Mouse (Mus musculus) liver, postnatal 0 days (tissue): ENCODE data around the gene Gja5. TPM values are rescaled to one million over a fixed set of nuclear protein-coding genes. Genes with fewer than 3 reads are reported as not detected.
"Not testable (repeated sequence)": the region's sequence is repeated elsewhere in the genome, so short reads cannot be mapped to it uniquely, and the experiment has no call there.

ENCODE experiments used
- ATAC-seq: fragments of 200-750 bp; cut with Nextera tagmentation; 2 replicates; pipeline ENCODE4 v1.8.0; 2017; ENCODE audit warnings: mild to moderate bottlenecking, moderate library complexity
- DNase-seq: peaks from one replicate; pipeline ENCODE4 v3.0.0-alpha.2; 2016
- H3K27ac ChIP-seq: fragments of 300-500 bp; sonication (generic); 2 replicates; pipeline ENCODE4 v1.5.1; 2014; ENCODE audit warnings: antibody characterized with exemption, moderate library complexity, mild to moderate bottlenecking, low read depth
- H3K27me3 ChIP-seq: fragments of 300-500 bp; sonication (generic); 2 replicates; pipeline ENCODE4 v1.6.1; 2014; ENCODE audit warnings: low read length, control low read depth, mixed read lengths; ENCODE audit not compliant: insufficient read depth
- H3K36me3 ChIP-seq: fragments of 300-500 bp; sonication (generic); replicated peaks from 2 replicates; pipeline ENCODE4 v1.6.1; 2014; ENCODE audit warnings: mild to moderate bottlenecking, control low read depth, low read length, moderate library complexity, mixed read lengths; ENCODE audit not compliant: insufficient read depth
- H3K4me1 ChIP-seq: fragments of 300-500 bp; sonication (generic); 2 replicates; pipeline ENCODE4 v1.6.1; 2014; ENCODE audit warnings: antibody characterized with exemption, mild to moderate bottlenecking, control low read depth; ENCODE audit not compliant: insufficient read depth
- H3K4me2 ChIP-seq: fragments of 300-500 bp; sonication (generic); 2 replicates; pipeline ENCODE4 v1.6.1; 2014; ENCODE audit warnings: low read depth, mild to moderate bottlenecking, low read length, moderate library complexity, mixed read lengths
- H3K4me3 ChIP-seq: fragments of 300-500 bp; sonication (generic); 2 replicates; pipeline ENCODE4 v1.5.1; 2014; ENCODE audit warnings: low read depth, low read length
- H3K9ac ChIP-seq: fragments of 300-500 bp; sonication (generic); replicated peaks from 2 replicates; pipeline ENCODE4 v1.6.1; 2014; ENCODE audit warnings: mild to moderate bottlenecking, moderate library complexity
- H3K9me3 ChIP-seq: fragments of 300-500 bp; sonication (generic); 2 replicates; pipeline ENCODE4 v1.6.1; 2016; ENCODE audit warnings: mild to moderate bottlenecking, control low read depth, low read length, mixed read lengths
- CTCF ChIP-seq: sonication (generic); IDR thresholded peaks from 2 replicates; pipeline ENCODE4 v1.5.1; 2016; ENCODE audit warnings: antibody characterized with exemption, low read depth
- EP300 ChIP-seq: IDR thresholded peaks from 2 replicates; pipeline ENCODE4 v1.6.1; 2016; ENCODE audit warnings: antibody characterized with exemption, low read depth, mild to moderate bottlenecking
- WGBS: fragments of 180-500 bp; shearing (Covaris S2); extraction: QIAGEN DNeasy Blood & Tissue Kit; methylation state at CpG from one replicate; pipeline ENCODE4 v1.1.7; 2014; ENCODE audit not compliant: insufficient replicate concordance; 5-methylcytosine and 5-hydroxymethylcytosine counted together
- polyA plus RNA-seq: library from polyadenylated mRNA; unstranded; fragments of >200 nt; fragmentation: Nextera tagmentation; extraction: Ambion mirVana; gene quantifications from 2 replicates; pipeline ENCODE4 v1.2.1, GENCODE M21; 2015

The Gja5 gene
- polyA plus RNA-seq, 1 experiment from 2014 or later: 1.4 TPM

DNA sequence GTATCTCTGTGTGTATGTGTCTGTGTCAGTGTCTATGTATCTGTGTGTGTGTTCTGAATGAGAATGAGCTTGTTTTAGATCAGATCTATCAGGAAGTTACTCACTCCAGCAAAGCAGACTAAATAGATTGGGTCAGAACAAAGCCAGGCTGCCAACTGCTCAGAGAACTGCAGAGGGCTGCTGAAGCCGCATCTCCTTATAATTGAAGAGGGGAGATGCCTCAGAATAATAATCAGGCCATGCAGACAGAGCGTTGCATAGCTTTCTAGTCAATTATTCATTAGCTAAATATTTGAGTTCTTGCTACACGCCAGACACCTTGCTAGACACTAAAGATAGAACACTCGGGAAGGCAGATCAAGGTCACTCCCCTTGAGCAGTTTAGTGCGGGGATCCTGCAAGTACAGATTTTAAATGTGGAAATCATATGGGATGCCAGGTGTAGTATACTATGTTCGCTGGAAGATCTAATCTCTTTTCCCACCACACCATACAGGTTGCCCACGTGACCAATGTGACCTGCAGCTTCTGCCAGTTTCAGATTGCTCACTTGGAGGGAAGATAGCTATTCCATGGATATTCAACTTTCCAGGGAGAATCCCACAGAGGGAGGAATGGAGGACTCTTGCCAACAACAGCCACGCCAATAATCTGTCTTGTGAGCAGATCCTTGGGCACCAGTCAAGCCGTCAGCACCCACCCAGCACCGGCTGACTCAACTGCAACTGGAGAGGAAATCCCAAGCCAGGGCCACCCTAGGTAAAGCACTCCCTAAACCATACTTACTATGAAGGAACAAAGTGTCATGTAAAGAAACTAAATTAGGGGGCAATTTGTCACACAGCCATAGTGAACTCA, 196.5 kb downstream of the Gja5 start:
- Histone ChIP-seq H3K27me3 (no peaks in the 10 kb centered on the region), H3K36me3 (no peaks in the 10 kb centered on the region), H3K27ac (no peak overlapping the region), H3K9me3 (no peaks in the 10 kb centered on the region; the same call in 1 of the 2 replicates), H3K9ac (no peak overlapping the region), H3K4me2 (no peak overlapping the region), H3K4me1 (no peaks in the 10 kb centered on the region), H3K4me3 (no peak overlapping the region)
- DNase-seq (no peak), ATAC-seq (no peak)
- 65% methylated on average over 10 of the region's 10 CpGs for WGBS
- no peak for TF ChIP-seq CTCF
- no peak for TF ChIP-seq EP300

DNA sequence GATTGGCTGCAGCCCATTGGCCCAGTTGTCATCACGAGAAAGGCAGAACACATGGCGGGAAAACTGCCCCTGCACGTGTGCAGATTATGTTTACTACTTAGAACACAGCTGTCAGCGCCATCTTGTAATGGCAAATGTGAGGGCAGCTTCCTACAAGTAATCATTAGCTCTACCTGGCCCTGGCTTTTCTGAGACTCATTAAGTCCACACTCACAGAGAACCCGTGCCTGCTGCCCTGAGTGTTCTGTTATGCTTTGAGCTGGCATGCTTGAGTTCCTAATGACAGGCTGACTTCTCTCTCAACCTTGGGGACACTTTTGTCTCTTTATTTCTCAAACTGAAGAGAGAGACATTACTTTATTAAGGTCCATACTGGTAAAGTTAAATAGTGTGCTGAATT, 199.5 kb downstream of the Gja5 start:
- H3K4me1 ChIP-seq, DNase-seq, H3K4me3 ChIP-seq, H3K9ac ChIP-seq, ATAC-seq, H3K27me3 ChIP-seq, H3K27ac ChIP-seq, H3K36me3 ChIP-seq, H3K9me3 ChIP-seq, H3K4me2 ChIP-seq: not testable (repeated sequence)
- 45% methylated on average over 3 of the region's 5 CpGs for WGBS

DNA sequence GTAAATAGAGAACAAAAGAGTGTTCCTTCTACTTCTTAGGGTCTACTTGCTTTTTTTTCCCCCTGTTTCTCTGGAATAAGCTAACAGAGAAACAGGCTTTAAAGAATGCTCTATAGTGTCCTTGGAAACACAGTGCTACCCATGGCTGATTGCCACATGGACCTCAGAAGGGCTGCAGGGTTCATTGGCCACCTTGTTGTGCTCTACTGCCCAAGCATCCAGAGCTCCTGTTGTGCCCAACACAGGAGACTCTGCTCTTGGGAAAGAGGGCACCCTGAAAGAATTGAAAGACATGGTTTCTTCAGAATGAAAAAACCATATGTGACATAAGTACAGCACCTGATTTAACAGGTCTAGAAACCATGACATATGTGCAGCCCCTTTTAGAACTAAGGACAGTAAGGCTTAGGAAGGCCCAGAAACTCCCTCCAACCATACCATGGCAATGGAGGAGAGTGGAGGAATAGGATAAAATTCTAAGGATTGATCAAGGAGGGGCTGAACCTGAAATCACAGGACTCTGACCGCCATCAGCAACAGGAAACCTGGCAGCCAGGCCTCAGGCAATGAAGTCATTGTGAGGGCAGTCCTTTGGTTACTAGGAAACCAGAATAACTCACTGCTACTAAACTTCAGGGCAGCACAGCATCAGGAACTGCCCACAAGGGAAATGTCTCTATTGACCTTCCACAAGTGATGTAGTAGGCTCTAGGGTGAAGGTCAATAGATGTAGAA, 200.4 kb downstream of the Gja5 start:
- H3K27me3 ChIP-seq: no peaks in the 10 kb centered on the region
- DNase-seq (no peak), ATAC-seq (no peak)
- no peak overlapping the region for H3K4me3 ChIP-seq
- peaks cover 7% of the 10 kb centered on the region for H3K9me3 ChIP-seq
- no peak overlapping the region for H3K9ac ChIP-seq
- TF ChIP-seq CTCF: no peak
- no peak for TF ChIP-seq EP300
- H3K4me1 ChIP-seq: no peaks in the 10 kb centered on the region
- 74% methylated on average over 1 of the region's 1 CpGs for WGBS
- H3K4me2 ChIP-seq: no peak overlapping the region
- H3K27ac ChIP-seq: no peak overlapping the region
- H3K36me3 ChIP-seq: no peaks in the 10 kb centered on the region

DNA sequence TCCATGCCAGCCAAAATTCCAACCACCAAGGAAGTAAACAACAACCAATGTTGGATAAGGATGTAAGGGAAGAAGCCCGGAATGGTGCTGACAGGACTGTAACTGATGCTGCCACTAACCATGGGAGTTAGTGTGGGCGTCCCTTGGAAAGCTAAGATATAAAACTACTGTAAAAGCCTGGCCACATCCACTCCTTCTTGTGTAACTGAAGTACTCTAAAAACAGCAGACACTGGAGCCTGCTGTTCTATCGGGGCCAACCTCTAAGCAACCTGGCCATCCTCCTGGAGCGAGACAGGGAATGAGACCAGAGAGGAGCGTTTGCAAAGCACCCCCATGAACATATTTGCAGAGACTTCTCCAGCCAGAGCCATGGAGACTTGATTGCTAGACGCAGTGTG, 213.0 kb downstream of the Gja5 start:
- H3K4me3 ChIP-seq: no peak overlapping the region
- no peak overlapping the region for H3K9ac ChIP-seq
- ATAC-seq (no peak), DNase-seq (no peak)
- no peaks in the 10 kb centered on the region for H3K4me1 ChIP-seq
- no peak overlapping the region for H3K27ac ChIP-seq
- H3K27me3 ChIP-seq: no peaks in the 10 kb centered on the region
- H3K36me3 ChIP-seq: no peaks in the 10 kb centered on the region
- TF ChIP-seq EP300 (no peak), CTCF (no peak)
- 72% methylated on average over 6 of the region's 6 CpGs for WGBS
- no peak overlapping the region for H3K4me2 ChIP-seq
- H3K9me3 ChIP-seq: no peaks in the 10 kb centered on the region

DNA sequence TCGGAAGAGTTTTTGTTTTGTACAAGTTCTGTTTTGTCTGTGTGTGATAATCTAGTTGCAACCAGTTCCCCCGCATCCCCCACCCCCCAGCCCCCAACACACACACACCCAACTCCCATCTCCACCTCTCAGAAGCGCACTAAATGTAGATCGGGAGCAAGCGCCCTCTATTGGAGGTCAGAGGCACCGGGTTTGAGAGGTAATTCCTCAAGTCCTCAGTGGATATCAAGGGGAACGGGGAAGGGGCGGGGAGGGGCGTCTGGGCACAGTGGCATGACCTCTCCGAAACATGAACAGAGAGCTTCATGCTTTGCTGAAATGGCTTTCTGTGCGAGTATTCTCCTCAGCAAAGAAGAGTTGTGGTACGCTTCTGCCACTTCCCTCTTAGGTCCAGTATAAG, 213.8 kb downstream of the Gja5 start:
- H3K4me1 ChIP-seq: no peaks in the 10 kb centered on the region
- H3K4me3 ChIP-seq: no peak overlapping the region
- TF ChIP-seq EP300: no peak
- 0 out of 2 replicates have a peak, but pooled peaks have one; percentile 7 for TF ChIP-seq CTCF
- H3K9me3 ChIP-seq: no peaks in the 10 kb centered on the region
- H3K4me2 ChIP-seq: no peak overlapping the region
- WGBS: 58% methylated on average over 12 of the region's 12 CpGs
- ATAC-seq (no peak), DNase-seq (no peak)
- H3K36me3 ChIP-seq: no peaks in the 10 kb centered on the region
- no peak overlapping the region for H3K9ac ChIP-seq
- H3K27ac ChIP-seq: no peak overlapping the region
- H3K27me3 ChIP-seq: no peaks in the 10 kb centered on the region

DNA sequence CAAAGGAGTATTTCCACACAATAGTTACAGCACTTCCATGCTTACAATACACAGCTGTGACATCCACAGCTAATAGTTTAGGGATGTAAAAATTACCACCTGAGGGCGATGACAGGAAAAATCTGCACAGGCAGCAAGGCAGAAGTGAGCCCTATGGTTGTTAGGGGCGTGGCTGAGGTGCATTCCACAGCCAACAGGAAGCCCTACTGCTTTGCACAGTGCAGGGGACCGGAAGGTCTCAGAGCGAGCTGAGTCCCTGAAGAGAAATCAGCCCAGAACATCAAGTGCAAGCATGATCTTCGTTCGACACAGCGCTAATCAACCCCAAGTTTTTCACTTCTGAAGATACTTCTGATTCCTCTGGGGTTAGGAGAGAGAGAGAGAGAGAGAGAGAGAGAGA, 219.7 kb downstream of the Gja5 start:
- no peak for ATAC-seq
- H3K4me3 ChIP-seq: no peak overlapping the region
- no peak overlapping the region for H3K4me2 ChIP-seq
- H3K27me3 ChIP-seq: no peaks in the 10 kb centered on the region
- TF ChIP-seq CTCF (no peak), EP300 (no peak)
- no peak overlapping the region for H3K27ac ChIP-seq
- H3K9me3 ChIP-seq: no peaks in the 10 kb centered on the region
- 20% methylated on average over 7 of the region's 7 CpGs for WGBS
- DNase-seq: no peak
- H3K36me3 ChIP-seq: no peaks in the 10 kb centered on the region
- no peaks in the 10 kb centered on the region for H3K4me1 ChIP-seq
- H3K9ac ChIP-seq: no peak overlapping the region

Other genes starting within 250 kb of the Gja5 start
- gene Ankrd35, start 234.6 kb upstream of the Gja5 start, polyA plus RNA-seq: 0.37 and 0.45 TPM in 2 replicates
- gene Pias3, start 208.3 kb upstream of the Gja5 start, polyA plus RNA-seq: 4.6 and 5.2 TPM in 2 replicates
- gene Nudt17, start 196.1 kb upstream of the Gja5 start, polyA plus RNA-seq: 0.29 and 0.38 TPM in 2 replicates
- gene Polr3c, start 177.1 kb upstream of the Gja5 start, polyA plus RNA-seq: 10.4 and 11.6 TPM in 2 replicates
- 28.6 and 29.7 TPM in 2 replicates for gene Rnf115, start 177.0 kb upstream of the Gja5 start, polyA plus RNA-seq
- 49.4 and 57.7 TPM in 2 replicates for gene Pdzk1, start 75.4 kb upstream of the Gja5 start, polyA plus RNA-seq
- gene Cd160, start 75.3 kb upstream of the Gja5 start, polyA plus RNA-seq: 0.78 and 0.89 TPM in 2 replicates
- 20.0 and 21.1 TPM in 2 replicates for gene Gpr89, start 653 bp downstream of the Gja5 start, polyA plus RNA-seq
- gene Gja8, start 21.3 kb downstream of the Gja5 start, polyA plus RNA-seq: not detected in 2 replicates